Mouse (Mus musculus) kidney, postnatal 10 days (tissue): ENCODE data around the gene Mgam.
"Not testable (repeated sequence)": the region's sequence is repeated elsewhere in the genome, so short reads cannot be mapped to it uniquely, and the experiment has no call there.

Experiments
- DNase-seq: peaks from one replicate; pipeline ENCODE4 v3.0.0; 2021; ENCODE audit warnings: mixed read lengths

Gene Mgam

GRCm38 (mm10) chr6:40739545-40739944, 110.9 kb downstream of the Mgam start:
- DNase-seq: no peak

DNA sequence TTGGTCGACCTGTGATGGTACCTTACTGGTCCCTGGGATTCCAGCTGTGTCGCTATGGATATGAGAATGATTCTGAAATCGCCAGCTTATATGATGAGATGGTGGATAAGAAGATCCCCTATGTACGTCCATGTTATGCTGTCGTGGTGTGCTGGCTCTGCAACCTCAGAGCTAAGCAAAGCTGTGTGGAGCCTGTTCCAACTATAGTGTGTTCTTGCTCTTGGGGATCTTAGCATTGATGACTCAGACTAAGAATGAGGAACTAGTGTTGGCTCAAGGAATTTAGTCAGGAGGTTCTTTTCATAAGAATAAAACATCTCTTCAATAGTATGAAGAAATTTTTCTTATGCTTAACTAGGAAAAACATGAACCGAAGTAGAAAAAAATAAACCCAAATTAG, 120.4 kb downstream of the Mgam start:
- not testable (repeated sequence) for DNase-seq

DNA sequence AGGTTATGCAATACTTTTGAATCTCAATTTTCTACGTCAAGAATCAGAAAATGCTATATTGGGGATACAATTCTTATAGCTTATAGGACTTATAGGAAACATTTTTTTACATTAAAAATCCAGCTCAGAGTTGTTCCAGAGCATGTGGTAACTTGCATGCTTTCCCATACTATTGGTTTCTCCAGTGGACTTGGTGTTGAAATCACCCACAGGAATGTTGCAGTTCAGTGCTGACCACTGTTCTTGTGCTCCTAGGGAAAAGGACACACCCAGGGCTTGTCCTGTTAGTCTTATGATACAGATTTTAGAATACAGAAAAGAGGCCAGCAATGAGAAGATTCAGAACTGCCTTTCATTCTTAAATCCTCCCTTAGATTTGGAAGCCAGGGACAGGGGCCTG, 127.3 kb downstream of the Mgam start:
- DNase-seq: no peak

GRCm38 (mm10) chr6:40757346-40757745, 128.7 kb downstream of the Mgam start:
- not testable (repeated sequence) for DNase-seq

- no peak for DNase-seq
Measured at GRCm38 (mm10) chr6:40774656-40775055, 146.0 kb downstream of the Mgam start.

GRCm38 (mm10) chr6:40778458-40778857, 149.8 kb downstream of the Mgam start:
- no peak for DNase-seq

DNA sequence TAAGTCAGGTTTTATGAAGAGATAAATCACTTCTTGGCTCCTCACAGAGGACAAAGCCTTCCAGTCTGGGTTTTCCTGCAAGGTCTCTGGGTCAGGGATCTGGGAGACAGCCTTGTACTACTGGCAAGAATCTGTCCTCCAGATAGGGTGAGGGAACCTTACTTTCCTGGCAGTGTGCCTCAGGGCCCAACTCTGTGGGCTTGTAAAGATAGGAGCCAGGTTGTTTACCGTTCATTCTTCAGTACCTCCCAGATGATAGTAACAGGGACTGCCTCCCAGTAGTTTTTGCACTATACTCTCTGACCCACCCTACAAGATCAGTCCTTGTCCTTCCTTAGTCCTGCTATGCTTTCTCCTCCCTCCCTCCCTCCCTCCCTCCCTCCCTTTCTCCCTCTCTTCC, 155.0 kb downstream of the Mgam start:
- no peak for DNase-seq

DNA sequence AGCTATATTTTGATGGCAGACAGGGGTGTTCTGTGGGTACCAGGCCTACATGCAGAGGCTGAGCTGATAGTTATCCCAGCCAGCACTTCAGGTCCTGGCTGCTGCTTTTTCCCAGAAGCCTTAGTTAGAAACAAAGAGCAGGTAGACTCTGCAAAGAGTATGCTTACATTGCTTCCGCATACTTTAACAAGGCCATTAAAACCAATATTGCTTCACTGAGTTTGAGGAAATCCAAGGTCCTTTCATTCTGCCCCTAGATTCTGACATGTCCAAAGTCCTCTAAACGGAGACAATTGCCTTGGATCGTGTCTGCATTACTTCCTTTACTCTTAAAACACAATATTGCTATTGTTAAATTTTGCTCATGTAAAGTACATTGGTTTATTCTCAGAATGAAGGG, 155.7 kb downstream of the Mgam start:
- DNase-seq: no peak

- DNase-seq: no peak
Measured at GRCm38 (mm10) chr6:40795077-40795812, 166.6 kb downstream of the Mgam start.

- no peak for DNase-seq
Measured at GRCm38 (mm10) chr6:40818237-40818902, 189.7 kb downstream of the Mgam start.
